Mouse (Mus musculus): ENCODE measurements at regions not wholly inside any gene's neighbourhood (a gene's known extent, or its start where the extent isn't known, plus 50 kb on each side); places are given as distances from the start of the nearest gene placed in this dataset.

DNA sequence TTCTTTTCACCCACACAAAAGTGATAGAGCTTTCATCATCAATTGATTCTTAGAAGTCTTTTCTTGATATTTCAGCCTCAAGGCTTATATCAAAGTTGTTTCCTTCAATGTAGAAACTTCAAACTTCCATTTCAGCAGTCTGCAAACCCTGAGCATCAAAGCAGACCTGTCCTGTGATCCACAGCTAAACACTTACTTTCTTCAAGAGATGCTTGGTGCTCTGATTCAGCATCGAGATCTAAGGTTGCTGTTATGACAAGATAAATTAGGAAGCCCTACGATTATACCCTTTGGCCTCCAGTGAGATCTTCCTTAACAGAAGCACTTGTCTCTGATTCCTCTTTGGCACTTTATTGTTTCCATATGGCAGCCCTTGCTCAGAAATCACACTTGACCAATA, 119.8 kb downstream of the Gm8797 start:
- TF ChIP-seq POLR2A (IDR thresholded peaks at IDR 0.05; ENCODE audit: low read depth, low read length) (no peak), CTCF (IDR thresholded peaks at IDR 0.05; ENCODE audit: extremely low read depth, insufficient read depth, insufficient read length, insufficient replicate concordance) (no peak)
